Mouse (Mus musculus) MEL (cell line): ENCODE measurements around the gene Tyw1. TPM values are rescaled to one million over a fixed set of nuclear protein-coding genes. Genes with fewer than 3 reads are reported as not detected.
A peak's percentile ranks its signal among the peaks of the same experiment; 100 is the strongest.

ENCODE experiments used
- DNase-seq: peaks from one replicate; pipeline ENCODE4 v3.0.0; 2011; ENCODE audit warnings: low read depth, low spot score
- H3K27ac ChIP-seq: 2 replicates; pipeline ENCODE4 v1.5.1; 2012; ENCODE audit warnings: low read depth, mild to moderate bottlenecking, control low read depth, low read length, moderate library complexity; ENCODE audit not compliant: control insufficient read depth
- H3K27me3 ChIP-seq, 2 experiments: fragments of 150-350 bp in 1 of 2; sonication (generic) in 1 of 2; 2 replicates each; pipeline ENCODE4 v1.6.1; 2012; ENCODE audit warnings: low read length in 2 of 2, mild to moderate bottlenecking in 2 of 2, improper control_type of control experiment in 1 of 2, moderate library complexity in 1 of 2; ENCODE audit not compliant: insufficient read depth in 2 of 2, control insufficient read depth in 1 of 2
- H3K36me3 ChIP-seq, 2 experiments: 2 replicates each; pipeline ENCODE4 v1.6.1; 2012 to 2014; ENCODE audit warnings: low read length in 2 of 2, improper control_type of control experiment in 1 of 2, inconsistent platforms in 1 of 2, mild to moderate bottlenecking in 1 of 2; ENCODE audit not compliant: insufficient read depth in 2 of 2, control insufficient read depth in 1 of 2
- H3K4me1 ChIP-seq, 2 experiments: fragments of 150-350 bp in 1 of 2; sonication (generic) in 1 of 2; 2 replicates each; pipeline ENCODE4 v1.6.1; 2012; ENCODE audit warnings: low read length in 2 of 2, improper control_type of control experiment in 1 of 2, mild to moderate bottlenecking in 1 of 2; ENCODE audit not compliant: insufficient read depth in 2 of 2, control insufficient read depth in 1 of 2
- H3K4me3 ChIP-seq, 2 experiments: fragments of 150-350 bp in 1 of 2; sonication (generic) in 1 of 2; 2 replicates each; pipeline ENCODE4 v1.5.1; 2012; ENCODE audit warnings: low read depth in 2 of 2, low read length in 2 of 2, mild to moderate bottlenecking in 2 of 2, moderate library complexity in 2 of 2, control low read depth in 1 of 2, improper control_type of control experiment in 1 of 2; ENCODE audit not compliant: control insufficient read depth in 1 of 2, insufficient read depth in 1 of 2
- H3K79me2 ChIP-seq: 2 replicates; pipeline ENCODE4 v1.6.1; 2012; ENCODE audit warnings: mild to moderate bottlenecking, low read length, moderate library complexity; ENCODE audit not compliant: control insufficient read depth, poor library complexity, insufficient read depth
- H3K9ac ChIP-seq: 2 replicates; pipeline ENCODE4 v1.6.1; 2012; ENCODE audit warnings: low read depth, mild to moderate bottlenecking, control low read depth, low read length, moderate library complexity; ENCODE audit not compliant: control insufficient read depth, poor library complexity, severe bottlenecking
- H3K9me3 ChIP-seq: fragments of 150-350 bp; sonication (generic); replicated peaks from 2 replicates; pipeline ENCODE4 v1.6.1; 2012; ENCODE audit warnings: mild to moderate bottlenecking, low read length, improper control_type of control experiment, moderate library complexity; ENCODE audit not compliant: insufficient read depth
- BHLHE40 ChIP-seq: IDR thresholded peaks from 2 replicates; pipeline ENCODE4 v1.6.1; 2012; ENCODE audit warnings: low read depth, mild to moderate bottlenecking, inconsistent platforms, low read length, improper control_type of control experiment, borderline replicate concordance
- CHD2 ChIP-seq: IDR thresholded peaks from 2 replicates; pipeline ENCODE4 v1.6.1; 2011; ENCODE audit warnings: low read length, improper control_type of control experiment
- CTCF ChIP-seq, 3 experiments: IDR thresholded peaks in 2 of 3; conservative IDR thresholded peaks in 1 of 3; 2 replicates each; pipeline ENCODE4 v1.5.1; 2011 to 2012; ENCODE audit warnings: low read length in 3 of 3, low read depth in 2 of 3, mild to moderate bottlenecking in 2 of 3, improper control_type of control experiment in 1 of 3, inconsistent platforms in 1 of 3, mixed read lengths in 1 of 3, moderate library complexity in 1 of 3; ENCODE audit not compliant: control insufficient read depth in 1 of 3, insufficient read depth in 1 of 3, poor library complexity in 1 of 3, severe bottlenecking in 1 of 3
- ELF1 ChIP-seq: IDR thresholded peaks from 2 replicates; pipeline ENCODE4 v1.6.1; 2014; ENCODE audit warnings: low read depth, mild to moderate bottlenecking, inconsistent platforms, low read length, improper control_type of control experiment, moderate library complexity
- GABPA ChIP-seq: IDR thresholded peaks from 2 replicates; pipeline ENCODE4 v1.6.1; 2012; ENCODE audit warnings: low read depth, mild to moderate bottlenecking, inconsistent platforms, low read length, improper control_type of control experiment, moderate library complexity
- HCFC1 ChIP-seq: IDR thresholded peaks from 2 replicates; pipeline ENCODE4 v1.6.1; 2012; ENCODE audit warnings: low read depth, mild to moderate bottlenecking, inconsistent platforms, low read length, improper control_type of control experiment, moderate library complexity
- KAT2A ChIP-seq: conservative IDR thresholded peaks from 2 replicates; pipeline ENCODE4 v1.6.1; 2012; ENCODE audit warnings: low read depth, low read length, improper control_type of control experiment, inconsistent platforms
- MAX ChIP-seq: IDR thresholded peaks from 2 replicates; pipeline ENCODE4 v1.6.1; 2011; ENCODE audit warnings: low read length, improper control_type of control experiment
- MAZ ChIP-seq: IDR thresholded peaks from 2 replicates; pipeline ENCODE4 v1.6.1; 2012; ENCODE audit warnings: low read depth, mild to moderate bottlenecking, inconsistent platforms, low read length, improper control_type of control experiment
- MEF2A ChIP-seq: IDR thresholded peaks from 2 replicates; pipeline ENCODE4 v1.6.1; 2014; ENCODE audit warnings: low read depth, mild to moderate bottlenecking, inconsistent platforms, low read length, improper control_type of control experiment; ENCODE audit not compliant: poor library complexity, insufficient replicate concordance, severe bottlenecking; ENCODE audit errors: extremely low read depth
- MXI1 ChIP-seq: IDR thresholded peaks from 2 replicates; pipeline ENCODE4 v1.6.1; 2011; ENCODE audit warnings: mild to moderate bottlenecking, low read depth, low read length, improper control_type of control experiment
- MYB ChIP-seq: IDR thresholded peaks from 2 replicates; pipeline ENCODE4 v1.6.1; 2011; ENCODE audit warnings: mild to moderate bottlenecking, low read depth, low read length, improper control_type of control experiment
- MYC ChIP-seq: IDR thresholded peaks from 2 replicates; pipeline ENCODE4 v1.6.1; 2011; ENCODE audit warnings: low read depth, mild to moderate bottlenecking, low read length, improper control_type of control experiment, moderate library complexity
- NELFE ChIP-seq: IDR thresholded peaks from 2 replicates; pipeline ENCODE4 v1.6.1; 2011; ENCODE audit warnings: low read depth, low read length, improper control_type of control experiment
- POLR2AphosphoS2 ChIP-seq: IDR thresholded peaks from 2 replicates; pipeline ENCODE4 v1.6.1; 2011; ENCODE audit warnings: low read length, improper control_type of control experiment
- POLR2AphosphoS5 ChIP-seq: IDR thresholded peaks from 2 replicates; pipeline ENCODE4 v1.6.1; 2012; ENCODE audit warnings: low read depth, borderline replicate concordance, mild to moderate bottlenecking, inconsistent platforms, low read length, moderate library complexity, mixed read lengths
- RAD21 ChIP-seq: IDR thresholded peaks from 2 replicates; pipeline ENCODE4 v1.6.1; 2011; ENCODE audit warnings: mild to moderate bottlenecking, low read depth, low read length, improper control_type of control experiment
- SMC3 ChIP-seq: IDR thresholded peaks from 2 replicates; pipeline ENCODE4 v1.6.1; 2011; ENCODE audit warnings: low read depth, low read length, improper control_type of control experiment
- TAL1 ChIP-seq: IDR thresholded peaks from 2 replicates; pipeline ENCODE4 v1.6.1; 2012; ENCODE audit warnings: mild to moderate bottlenecking, inconsistent platforms, low read length, moderate library complexity, mixed read lengths
- TBP ChIP-seq: IDR thresholded peaks from 2 replicates; pipeline ENCODE4 v1.8.0; 2011; ENCODE audit warnings: low read depth, low read length, improper control_type of control experiment
- TCF12 ChIP-seq: IDR thresholded peaks from 2 replicates; pipeline ENCODE4 v1.6.1; 2014; ENCODE audit warnings: low read depth, mild to moderate bottlenecking, inconsistent platforms, low read length, improper control_type of control experiment, moderate library complexity
- UBTF ChIP-seq: IDR thresholded peaks from 2 replicates; pipeline ENCODE4 v1.6.1; 2012; ENCODE audit warnings: low read depth, mild to moderate bottlenecking, inconsistent platforms, low read length, improper control_type of control experiment, moderate library complexity, borderline replicate concordance; ENCODE audit not compliant: insufficient read depth
- USF1 ChIP-seq: IDR thresholded peaks from 2 replicates; pipeline ENCODE4 v1.6.1; 2014; ENCODE audit warnings: low read depth, mild to moderate bottlenecking, inconsistent platforms, low read length, improper control_type of control experiment, moderate library complexity
- ZC3H11A ChIP-seq: IDR thresholded peaks from 2 replicates; pipeline ENCODE4 v1.6.1; 2012; ENCODE audit warnings: low read depth, mild to moderate bottlenecking, inconsistent platforms, low read length, improper control_type of control experiment
- ZKSCAN1 ChIP-seq: IDR thresholded peaks from 2 replicates; pipeline ENCODE4 v1.6.1; 2012; ENCODE audit warnings: low read depth, mild to moderate bottlenecking, inconsistent platforms, low read length, improper control_type of control experiment, moderate library complexity
- ZMIZ1 ChIP-seq: IDR thresholded peaks from 2 replicates; pipeline ENCODE4 v1.6.1; 2012; ENCODE audit warnings: low read depth, mild to moderate bottlenecking, inconsistent platforms, low read length, improper control_type of control experiment, moderate library complexity
- ZNF384 ChIP-seq: IDR thresholded peaks from 2 replicates; pipeline ENCODE4 v1.6.1; 2012; ENCODE audit warnings: low read depth, mild to moderate bottlenecking, inconsistent platforms, low read length, improper control_type of control experiment
- polyA plus RNA-seq, 2 experiments: library from polyadenylated mRNA; stranded (reverse) in 1 of 2; unstranded in 1 of 2; fragments of >175 nt in 1 of 2; fragments of >200 nt in 1 of 2; gene quantifications; 2 replicates each; pipeline versions ENCODE4 v1.2.1 to v1.2.4; 2012; ENCODE audit warnings: low replicate concordance in 2 of 2, low read depth in 1 of 2; ENCODE audit not compliant: insufficient read length in 2 of 2, insufficient read depth in 1 of 2, missing spikeins in 1 of 2
- total RNA-seq: library from RNA; depleted of rRNA; stranded (reverse); fragments of 300-350 nt; gene quantifications from 2 replicates; pipeline ENCODE4 v1.2.3, GENCODE M21; 2012

Tyw1 gene
- total and polyA plus RNA-seq, 3 experiments, result 33.3 to 133 (median 38.8) TPM

GRCm38 (mm10) chr5:130320485-130320884, 65.1 kb downstream of the Tyw1 start:
- TF ChIP-seq RAD21 (peak; percentile 31), SMC3 (peak; percentile 25; the same call in 1 of the 2 replicates), USF1 (no peak), KAT2A (no peak), CTCF (IDR thresholded peaks at IDR 0.05 in 2 of 3, conservative IDR thresholded peaks at IDR 0.05 in 1 of 3; ENCODE audit: control insufficient read depth in 1 of 3, insufficient read depth in 1 of 3, low read depth in 2 of 3, low read length in 3 of 3, poor library complexity in 1 of 3, severe bottlenecking in 1 of 3) (peak in 2 of 3 experiments; percentile 35 to 36; a peak in 4 of 6 replicates)
- no peaks in the 10 kb centered on the region for H3K9me3 ChIP-seq
- H3K4me1 ChIP-seq, result no peaks in the 10 kb centered on the region
- H3K36me3 ChIP-seq, result peaks cover 0 to 5% of the 10 kb centered on the region in 2 experiments; a peak in 2 of 4 replicates
- no peaks in the 10 kb centered on the region for H3K79me2 ChIP-seq
- no peaks in the 10 kb centered on the region for H3K27me3 ChIP-seq
- no peak overlapping the region for H3K4me3 ChIP-seq
- H3K9ac ChIP-seq, result no peak overlapping the region
- no peak overlapping the region for H3K27ac ChIP-seq
- no peak for DNase-seq

- Histone ChIP-seq H3K79me2 (no peaks in the 10 kb centered on the region), H3K36me3 (peaks cover 3 to 5% of the 10 kb centered on the region in 2 experiments; a peak in 3 of 4 replicates), H3K27me3 (no peaks in the 10 kb centered on the region)
Measured at GRCm38 (mm10) chr5:130325486-130325885, 70.1 kb downstream of the Tyw1 start.

GRCm38 (mm10) chr5:130327615-130328263, 72.3 kb downstream of the Tyw1 start:
- Histone ChIP-seq H3K4me3 (no peak overlapping the region), H3K36me3 (peaks cover 3 to 5% of the 10 kb centered on the region in 2 experiments; a peak in 3 of 4 replicates), H3K27ac (no peak overlapping the region), H3K4me1 (no peaks in the 10 kb centered on the region), H3K9me3 (no peaks in the 10 kb centered on the region), H3K79me2 (no peaks in the 10 kb centered on the region), H3K9ac (no peak overlapping the region), H3K27me3 (no peaks in the 10 kb centered on the region)
- no peak for DNase-seq
- TF ChIP-seq CHD2 (no peak), MYC (no peak), TAL1 (no peak), ZMIZ1 (no peak), POLR2AphosphoS5 (no peak), POLR2AphosphoS2 (no peak), ELF1 (no peak), MEF2A (no peak), UBTF (no peak), NELFE (no peak), ZKSCAN1 (no peak), TBP (no peak), MAZ (no peak), ZNF384 (no peak), TCF12 (no peak), BHLHE40 (no peak), ZC3H11A (no peak), MYB (no peak), SMC3 (no peak)

More at GRCm38 (mm10) chr5:130325486-130325885, 70.1 kb downstream of the Tyw1 start:
- no peaks in the 10 kb centered on the region for H3K4me1 ChIP-seq
- TF ChIP-seq MXI1 (no peak), MAX (no peak), UBTF (no peak), SMC3 (no peak), GABPA (no peak), MEF2A (no peak), HCFC1 (no peak)
- TF ChIP-seq, all 39 proteins: peak for 0
- Histone ChIP-seq H3K27ac (no peak overlapping the region), H3K4me3 (no peak overlapping the region), H3K9ac (no peak overlapping the region), H3K9me3 (no peaks in the 10 kb centered on the region)
- DNase-seq, result no peak
